Mouse (Mus musculus) frontal cortex, adult 2 months (tissue): Measurements from ENCODE around the gene Gpld1. TPM values are rescaled to one million over a fixed set of nuclear protein-coding genes. Genes with fewer than 3 reads are reported as not detected.

Experiments used
- DNase-seq, 2 experiments: peaks; one replicate each; pipeline ENCODE4 v3.0.0; 2022; ENCODE audit warnings: low spot score in 1 of 2; ENCODE audit errors: extremely low spot score in 1 of 2
- polyA plus RNA-seq: library from polyadenylated mRNA; depleted of rRNA; stranded (reverse); fragments of >200 nt; gene quantifications from 2 replicates; pipeline ENCODE4 v1.2.3, GENCODE M21; 2012; rRNA removed

Gpld1 gene
- polyA plus RNA-seq, 1 experiment: 18.6 TPM

DNA sequence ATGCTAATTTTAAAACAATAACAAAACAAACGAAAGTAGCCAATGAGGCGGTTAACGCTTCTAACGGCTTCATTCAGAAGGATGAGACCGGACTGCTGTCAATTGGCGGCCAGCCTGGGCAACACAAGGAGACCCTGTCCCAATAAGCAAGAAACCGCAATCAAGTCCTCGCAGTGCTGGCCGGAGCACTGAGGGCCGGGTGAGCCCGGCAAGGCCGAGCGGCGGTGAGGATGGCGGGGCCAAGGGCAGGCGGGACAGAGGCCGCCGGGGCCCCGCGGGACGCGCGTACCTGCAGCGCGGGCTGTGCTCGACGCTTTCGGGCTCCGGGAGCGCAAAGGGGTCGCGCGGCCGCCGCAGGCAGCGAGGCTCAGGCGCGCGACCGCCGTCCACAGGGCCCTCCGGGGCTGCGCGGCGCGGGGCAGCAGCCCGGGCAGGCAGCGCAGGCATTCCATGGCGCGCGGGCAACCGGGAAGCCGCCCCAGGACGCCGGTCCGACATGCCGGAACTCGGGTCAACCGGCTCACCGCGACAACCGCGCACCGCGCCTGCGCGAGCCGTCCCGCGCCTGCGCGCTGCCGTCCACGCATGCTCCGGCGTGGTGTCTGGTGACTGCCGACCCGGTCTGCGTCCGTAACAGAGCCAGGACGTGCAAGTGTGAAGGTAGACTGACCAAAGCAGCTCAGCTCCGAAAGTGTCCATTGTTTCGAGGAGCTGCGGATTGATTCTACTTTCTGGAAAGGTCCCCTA is 77.0 kb downstream of the Gpld1 start, which contains the start of gene Mrs2:
TSS of gene Mrs2 (minus strand) at position 587 of the 747 bp plus-strand sequence.
- DNase-seq: peak; percentile 52 to 88

DNA sequence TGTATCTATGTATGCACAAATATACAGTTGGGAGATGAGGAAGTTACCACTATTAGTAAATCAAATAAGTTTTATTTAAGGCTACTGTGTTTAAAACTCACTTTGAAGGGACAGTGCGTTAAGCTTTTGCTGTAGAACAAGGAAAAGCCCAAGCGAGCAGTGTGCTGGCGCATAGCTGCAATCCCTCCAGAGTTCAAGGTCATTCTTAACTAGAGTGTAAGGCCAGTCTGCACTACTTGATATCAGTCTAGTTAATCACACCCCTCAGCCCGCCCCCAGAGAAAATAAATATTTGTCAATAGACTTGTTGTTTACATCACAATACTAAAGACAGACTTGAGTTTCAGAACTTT is 77.6 kb downstream of the Gpld1 start:
- DNase-seq: no peak

DNA sequence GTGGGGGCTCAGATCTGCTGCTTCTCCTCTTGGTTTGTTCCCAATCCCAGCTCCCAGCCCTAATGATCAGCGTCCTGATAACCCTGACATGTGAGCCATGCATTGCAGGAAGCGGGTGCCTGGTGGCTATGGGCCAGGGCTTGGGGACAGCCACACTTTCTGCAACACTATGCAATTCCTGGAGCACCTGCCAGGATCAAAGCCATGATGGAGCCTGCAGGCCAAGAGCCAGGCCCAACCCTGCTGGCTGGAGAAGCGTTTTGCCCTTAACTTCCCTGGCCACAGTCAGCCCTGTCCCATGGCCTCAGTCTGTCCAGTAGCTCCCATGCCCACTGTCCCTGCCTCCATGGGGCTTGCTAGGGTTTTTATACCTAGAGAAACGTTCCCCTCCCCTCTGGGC is 79.4 kb downstream of the Gpld1 start:
- DNase-seq: no peak

DNA sequence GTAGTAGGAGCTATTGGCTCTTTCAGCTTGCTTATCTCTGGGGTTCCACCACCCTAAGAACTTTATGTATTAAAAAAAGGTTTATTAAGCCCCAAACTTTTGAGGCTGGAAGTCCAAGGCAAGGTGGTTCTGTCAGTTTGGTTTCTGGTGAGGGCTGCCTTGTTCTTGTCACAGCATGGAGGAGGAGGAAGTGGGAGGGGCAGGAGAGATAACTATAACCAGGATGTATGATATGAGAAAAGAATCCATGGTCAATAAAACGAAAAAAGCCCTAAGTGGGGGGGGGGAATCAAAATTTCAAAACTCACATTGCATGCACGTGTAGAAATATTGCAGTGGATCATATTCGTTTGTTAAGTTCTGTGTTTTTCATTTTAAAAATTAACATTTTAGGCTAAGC is 80.2 kb downstream of the Gpld1 start:
- no peak for DNase-seq

DNA sequence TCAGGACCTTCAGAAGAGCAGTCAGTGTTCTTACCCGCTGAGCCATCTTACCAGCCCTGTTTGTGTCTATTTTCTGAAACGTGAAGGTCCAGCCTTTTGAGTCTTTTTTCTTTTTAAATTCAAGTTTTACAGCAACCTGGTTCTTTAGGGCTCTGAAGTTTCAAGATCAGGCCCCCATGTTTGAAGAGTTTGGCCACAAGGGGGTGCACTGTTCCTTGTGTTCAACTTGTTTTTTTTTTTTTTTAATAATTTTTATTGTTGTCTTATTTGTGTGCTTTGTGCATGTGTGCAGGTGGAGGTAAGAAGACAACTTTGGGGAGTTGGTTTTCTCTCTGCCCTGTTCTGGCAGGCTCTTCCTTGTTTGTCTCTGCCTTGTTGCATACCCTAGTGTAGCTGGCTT is 81.7 kb downstream of the Gpld1 start:
- peak in 1 of 2 experiments; percentile 54 for DNase-seq

DNA sequence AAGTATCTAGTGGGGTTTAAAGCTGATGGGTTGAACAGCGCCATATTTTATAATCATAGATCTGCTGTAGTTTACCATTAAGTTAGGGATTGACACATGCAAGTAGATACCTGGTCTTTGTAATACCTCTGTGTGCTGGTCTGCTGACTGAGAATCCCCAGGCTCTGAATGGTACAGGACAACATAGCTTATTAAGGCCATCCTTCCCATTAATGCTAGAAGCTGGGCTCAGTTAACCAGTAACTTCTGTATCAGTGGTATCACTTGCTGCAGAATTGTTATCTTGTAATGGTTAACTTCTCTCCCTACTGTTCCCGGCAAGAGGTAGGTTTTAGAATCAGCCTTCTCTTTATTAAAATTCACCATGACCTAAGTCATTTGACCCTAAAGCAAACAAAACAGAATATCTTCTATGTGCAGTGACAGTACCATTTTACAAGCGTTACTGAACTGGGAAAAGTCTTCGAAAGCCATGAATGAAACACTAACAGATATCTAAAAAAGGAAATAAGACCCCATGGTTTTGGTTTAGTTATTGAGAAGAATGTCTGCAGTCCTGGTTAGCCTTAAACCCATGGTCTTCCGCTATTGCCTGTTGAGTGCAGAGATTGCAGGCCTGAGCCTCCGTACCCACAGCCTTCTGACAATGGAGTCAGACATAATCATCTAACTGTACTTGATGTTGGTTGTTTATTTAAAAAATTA is 83.6 kb downstream of the Gpld1 start:
- DNase-seq: no peak

DNA sequence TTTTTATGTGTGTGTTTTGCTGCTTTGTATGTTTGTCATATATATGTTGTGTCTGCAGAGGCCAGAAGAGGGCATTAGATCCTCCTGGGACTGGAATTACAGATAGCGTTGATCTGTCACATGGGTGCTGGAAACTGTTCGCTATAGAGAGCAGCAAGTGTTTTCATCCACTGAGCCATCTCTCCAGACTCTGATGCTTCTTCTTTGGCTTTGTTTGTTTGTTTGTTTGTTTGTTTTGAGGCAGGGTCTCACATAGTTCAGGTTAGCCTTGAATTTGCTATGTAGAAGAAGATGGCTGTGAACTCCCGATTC is 84.1 kb downstream of the Gpld1 start:
- DNase-seq: no peak

DNA sequence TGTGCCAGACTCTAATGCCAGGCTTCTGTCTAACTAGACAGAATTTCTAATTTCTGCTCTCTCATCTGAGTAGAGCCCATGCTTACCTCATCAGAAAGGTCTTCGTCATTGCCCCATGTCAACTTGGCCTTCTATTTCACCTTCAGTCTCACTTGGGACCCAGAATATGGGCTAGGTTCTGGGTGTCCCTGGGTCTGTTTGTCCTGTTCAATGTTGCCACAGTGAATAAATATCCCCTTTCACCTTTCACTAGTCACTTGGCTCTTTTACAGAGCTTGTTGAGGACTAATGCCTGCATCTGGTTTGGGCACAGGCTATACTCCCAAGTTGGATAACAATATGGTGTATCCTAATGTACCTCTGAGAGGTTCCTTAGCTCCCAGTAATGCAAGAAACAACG is 96.5 kb downstream of the Gpld1 start:
- DNase-seq: no peak

Other genes starting within 250 kb of the Gpld1 start
- 0.22 and 0.34 TPM in 2 replicates for gene Armh2, start 201.9 kb upstream of the Gpld1 start, polyA plus RNA-seq
- 5.8 and 8.1 TPM in 2 replicates for gene Gmnn, start 181.2 kb upstream of the Gpld1 start, polyA plus RNA-seq
- gene BC005537, start 141.5 kb upstream of the Gpld1 start, polyA plus RNA-seq: 139 and 148 TPM in 2 replicates
- 148 and 246 TPM in 2 replicates for gene Acot13, start 111.6 kb upstream of the Gpld1 start, polyA plus RNA-seq
- gene Tdp2, start 111.5 kb upstream of the Gpld1 start, polyA plus RNA-seq: 28.8 and 30.2 TPM in 2 replicates
- 10.8 and 13.1 TPM in 2 replicates for gene D130043K22Rik, start 98.0 kb upstream of the Gpld1 start, polyA plus RNA-seq
- 42.5 and 44.2 TPM in 2 replicates for gene Aldh5a1, start 5.5 kb upstream of the Gpld1 start, polyA plus RNA-seq
- gene Mrs2, start 77.2 kb downstream of the Gpld1 start, polyA plus RNA-seq: 38.1 and 47.1 TPM in 2 replicates
- 8.7 and 10.0 TPM in 2 replicates for gene Dcdc2a, start 112.9 kb downstream of the Gpld1 start, polyA plus RNA-seq